Mouse (Mus musculus): ENCODE results near the gene Afap1.

Gene Afap1

GRCm38 (mm10) chr5:35935939-35936338, 42.8 kb downstream of the Afap1 start:
- DNase-seq (ENCODE audit: low spot score), result no peak

GRCm38 (mm10) chr5:35938249-35939223, 45.4 kb downstream of the Afap1 start:
- DNase-seq (ENCODE audit: low spot score), result no peak

GRCm38 (mm10) chr5:35939958-35940357, 46.8 kb downstream of the Afap1 start:
- DNase-seq (ENCODE audit: low spot score), result no peak

- no peak for DNase-seq (ENCODE audit: low spot score)
These were observed 50.4 kb downstream of the Afap1 start for GRCm38 (mm10) chr5:35943541-35943940.

- no peak for DNase-seq (ENCODE audit: low spot score)
These were observed 53.7 kb downstream of the Afap1 start for GRCm38 (mm10) chr5:35946841-35947240.

- DNase-seq (ENCODE audit: low spot score), result no peak
These were observed 54.3 kb downstream of the Afap1 start for GRCm38 (mm10) chr5:35947427-35947826.

- DNase-seq (ENCODE audit: low spot score), result no peak
These were observed 55.3 kb downstream of the Afap1 start for GRCm38 (mm10) chr5:35948225-35948975.

- DNase-seq (ENCODE audit: low spot score), result no peak
These were observed 55.9 kb downstream of the Afap1 start for GRCm38 (mm10) chr5:35949061-35949460.

- DNase-seq (ENCODE audit: low spot score), result no peak
These were observed 57.4 kb downstream of the Afap1 start for GRCm38 (mm10) chr5:35950504-35950903.

- DNase-seq (ENCODE audit: low spot score), result no peak
These were observed 61.1 kb downstream of the Afap1 start for GRCm38 (mm10) chr5:35954055-35954718.

GRCm38 (mm10) chr5:35956268-35956667, 63.1 kb downstream of the Afap1 start:
- DNase-seq (ENCODE audit: low spot score), result no peak

- DNase-seq (ENCODE audit: low spot score), result no peak
These were observed 65.6 kb downstream of the Afap1 start for GRCm38 (mm10) chr5:35958681-35959080.

- no peak for DNase-seq (ENCODE audit: low spot score)
These were observed 67.0 kb downstream of the Afap1 start for GRCm38 (mm10) chr5:35960168-35960567.

GRCm38 (mm10) chr5:35961271-35961670, 68.2 kb downstream of the Afap1 start:
- no peak for DNase-seq (ENCODE audit: low spot score)

- no peak for DNase-seq (ENCODE audit: low spot score)
These were observed 70.5 kb downstream of the Afap1 start for GRCm38 (mm10) chr5:35963635-35964034.

GRCm38 (mm10) chr5:35965036-35965435, 71.9 kb downstream of the Afap1 start:
- no peak for DNase-seq (ENCODE audit: low spot score)

- no peak for DNase-seq (ENCODE audit: low spot score)
These were observed 76.7 kb downstream of the Afap1 start for GRCm38 (mm10) chr5:35969857-35970256.

GRCm38 (mm10) chr5:35970380-35971105, 77.4 kb downstream of the Afap1 start:
- DNase-seq (ENCODE audit: low spot score), result peak; percentile 63

- peak; percentile 38 for DNase-seq (ENCODE audit: low spot score)
These were observed 78.9 kb downstream of the Afap1 start for GRCm38 (mm10) chr5:35971841-35972578.

- DNase-seq (ENCODE audit: low spot score), result no peak
These were observed 79.6 kb downstream of the Afap1 start for GRCm38 (mm10) chr5:35972739-35973138.

GRCm38 (mm10) chr5:35973800-35974199, 80.7 kb downstream of the Afap1 start:
- no peak for DNase-seq (ENCODE audit: low spot score)

Data from left cerebral cortex, adult 11 months (tissue).